Mouse (Mus musculus) liver, embryonic 14.5 days (tissue): ENCODE results near the gene Rab3il1.

Source experiments
- CTCF ChIP-seq: IDR thresholded peaks from 2 replicates; pipeline ENCODE4 v1.5.1; 2016; ENCODE audit warnings: antibody characterized with exemption, low read depth, control low read depth
- EP300 ChIP-seq: IDR thresholded peaks from 2 replicates; pipeline ENCODE4 v1.6.1; 2016; ENCODE audit warnings: antibody characterized with exemption, low read depth

GRCm38 (mm10) chr19:10071166-10071565 is 69.7 kb downstream of the Rab3il1 start:
- TF ChIP-seq CTCF, result no peak
- no peak for TF ChIP-seq EP300
